Mouse (Mus musculus) adrenal gland, postnatal 25 days (tissue): Measurements from ENCODE around the gene Svs5. TPM values are rescaled to one million over a fixed set of nuclear protein-coding genes. Genes with fewer than 3 reads are reported as not detected.
"Not testable (repeated sequence)": the region's sequence is repeated elsewhere in the genome, so short reads cannot be mapped to it uniquely, and the experiment has no call there.

ENCODE experiments used
- DNase-seq: peaks from one replicate; pipeline ENCODE4 v3.0.0; 2021; ENCODE audit warnings: mixed read lengths
- long read RNA-seq: library from polyadenylated mRNA; stranded (forward); transcript quantifications from one replicate; pipeline ENCODE4 v2.0.0, GENCODE M21; 2021
- total RNA-seq: library from RNA; stranded (reverse); gene quantifications from 2 replicates; pipeline ENCODE4 v1.2.3, GENCODE M21; 2021

Gene Svs5
- total RNA-seq, result 0.73 and 3.9 TPM in 2 replicates
- long read RNA-seq, partial matches to known transcripts, result 0 of 1 reads
- long read RNA-seq, other reads (novel, unspliced or antisense), result 0 of 1 reads

DNA sequence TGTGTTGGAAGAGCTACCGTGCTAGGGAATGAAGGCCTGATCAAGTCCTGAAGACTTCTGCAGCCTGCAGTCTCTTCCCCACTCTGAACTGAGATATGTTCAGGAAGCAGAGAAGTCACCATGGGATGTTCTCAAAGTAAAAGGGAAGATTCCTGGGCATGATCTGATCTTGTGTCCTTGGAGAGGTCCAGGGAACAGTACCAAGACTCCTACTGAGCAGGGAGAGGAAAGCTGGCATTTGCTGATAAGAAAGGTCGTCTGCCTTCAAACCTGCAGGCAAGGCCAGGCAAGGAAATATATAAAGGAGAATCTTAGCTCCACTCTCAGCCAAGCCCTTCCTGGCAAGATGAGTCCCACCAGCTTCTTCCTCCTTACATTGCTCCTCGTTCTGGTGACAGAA lies at the start of gene Svs5:
Svs5 (plus strand) TSS at position 301 of the 400 bp plus-strand sequence.
- not testable (repeated sequence) for DNase-seq

GRCm38 (mm10) chr2:164288968-164289367 lies 43.6 kb upstream of the Svs5 start, which contains the start of gene Svs3a:
Svs3a (plus strand) TSS chr2:164289268.
- DNase-seq, result not testable (repeated sequence)

DNA sequence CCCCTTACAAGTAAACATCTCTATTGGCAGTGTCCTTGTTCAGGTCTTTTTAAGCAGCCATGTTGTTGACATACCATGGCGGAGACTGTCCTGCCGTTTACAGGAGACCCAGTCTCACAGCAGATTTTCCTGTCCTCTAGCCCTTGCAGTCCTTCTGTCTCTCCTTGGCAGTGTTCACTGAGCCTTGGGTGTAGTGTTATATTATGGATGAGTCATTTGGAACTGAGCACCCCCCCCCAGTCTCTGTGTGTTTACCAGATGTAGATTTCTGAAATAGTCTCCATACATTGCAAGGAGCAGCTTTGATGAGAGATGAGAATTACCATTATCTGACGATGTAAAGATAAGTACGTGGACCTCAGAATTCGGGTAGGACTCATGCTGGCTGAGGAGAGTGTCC lies 19.9 kb upstream of the Svs5 start:
- DNase-seq, result no peak

DNA sequence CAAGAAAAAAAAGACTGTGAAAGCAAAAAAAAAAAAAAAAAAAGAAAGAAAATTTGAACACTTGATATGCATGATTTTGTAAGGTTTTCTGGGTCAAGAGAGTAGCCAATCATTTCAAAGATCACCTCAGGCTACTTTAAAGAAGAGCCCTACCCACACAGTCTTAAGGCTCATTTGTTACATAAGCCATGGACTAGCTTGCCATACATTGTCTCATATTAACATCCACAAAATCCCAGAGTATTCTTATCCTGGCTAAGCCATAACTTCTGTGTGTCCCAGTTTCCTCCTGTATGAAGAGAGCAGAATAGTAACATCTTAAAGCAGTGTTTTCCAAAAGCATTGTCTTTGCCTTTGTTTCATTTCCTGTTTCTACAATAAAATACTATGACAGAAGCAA lies 17.1 kb upstream of the Svs5 start:
- DNase-seq, result not testable (repeated sequence)

DNA sequence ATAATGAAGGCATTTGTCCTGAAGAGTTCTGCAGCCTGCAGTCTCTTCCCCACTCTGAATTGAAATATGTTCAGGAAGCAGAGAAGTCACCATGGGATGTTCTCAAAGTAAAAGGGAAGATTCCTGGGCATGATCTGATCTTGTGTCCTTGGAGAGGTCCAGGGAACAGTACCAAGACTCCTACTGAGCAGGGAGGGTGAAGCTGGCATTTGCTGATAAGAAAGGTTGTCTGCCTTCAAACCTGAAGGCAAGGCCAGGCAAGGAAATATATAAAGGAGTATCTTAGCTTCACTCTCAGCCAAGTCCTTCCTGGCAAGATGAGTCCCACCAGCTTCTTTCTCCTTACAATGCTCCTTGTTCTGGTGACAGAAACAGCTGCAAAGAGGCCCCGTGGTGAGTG lies 16.1 kb upstream of the Svs5 start, which contains the start of gene Svs6:
Svs6 (plus strand) TSS at position 301 of the 400 bp plus-strand sequence.
- DNase-seq, result not testable (repeated sequence)

DNA sequence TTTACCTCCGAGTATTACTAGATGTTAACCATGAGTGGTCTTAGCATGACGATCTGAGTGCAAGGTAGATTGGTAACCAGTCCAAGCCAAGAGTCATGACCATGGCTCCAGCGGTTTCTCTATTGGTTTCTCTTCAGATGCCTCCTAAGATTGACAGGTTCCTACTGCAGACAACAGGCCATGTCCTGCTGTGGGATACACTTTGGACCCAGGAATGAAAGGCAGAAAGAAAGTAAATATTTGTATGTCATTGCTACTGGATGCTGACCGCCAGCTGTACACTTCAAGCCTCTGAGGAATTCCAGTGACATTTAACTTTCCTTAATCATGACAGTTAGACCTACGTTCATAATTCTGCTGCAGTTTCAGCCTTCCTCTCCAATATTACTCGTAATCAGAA lies 11.6 kb upstream of the Svs5 start:
- DNase-seq, result no peak

- DNase-seq, result not testable (repeated sequence)
These were observed 11.2 kb downstream of the Svs5 start for GRCm38 (mm10) chr2:164343732-164344131.

- DNase-seq, result not testable (repeated sequence)
These were observed 15.2 kb downstream of the Svs5 start for GRCm38 (mm10) chr2:164347697-164348096.

DNA sequence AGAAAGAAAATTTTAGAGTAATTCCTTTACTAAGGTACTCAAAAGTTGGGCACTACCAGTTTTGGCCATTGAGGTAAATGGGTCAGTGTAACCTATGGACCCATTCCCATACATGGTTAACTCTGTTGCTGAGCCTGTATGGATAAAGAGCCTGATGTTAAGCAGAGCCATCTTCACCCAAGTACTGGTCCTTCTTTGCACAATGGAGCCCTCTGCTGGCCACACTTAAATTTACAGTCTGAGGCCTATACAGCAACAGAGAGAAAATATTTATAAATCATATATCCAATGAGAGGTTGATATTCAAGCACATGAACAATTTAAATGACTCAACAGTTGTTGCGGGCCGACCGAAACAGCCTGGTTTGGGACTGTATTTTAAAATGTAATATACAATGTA lies 16.4 kb downstream of the Svs5 start:
- peak; percentile 24 for DNase-seq

DNA sequence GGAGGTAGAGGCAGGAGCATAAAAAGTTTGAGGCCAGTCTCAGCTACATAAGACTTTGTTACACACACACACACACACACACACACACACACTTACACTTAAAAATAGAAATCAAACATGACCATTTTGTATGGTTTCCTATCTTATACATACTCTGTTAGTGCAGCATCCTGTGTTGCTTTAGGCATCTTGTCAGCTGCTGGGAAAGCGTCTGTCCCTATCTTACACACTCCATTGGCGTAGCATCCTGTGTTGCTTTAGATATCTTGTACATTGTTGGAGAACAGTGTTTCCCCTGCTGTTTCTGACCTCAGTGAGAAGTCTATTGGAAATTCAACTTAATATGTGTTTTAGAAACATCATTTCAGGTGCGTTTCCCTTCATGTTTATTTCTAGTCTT lies 20.2 kb downstream of the Svs5 start:
- no peak for DNase-seq

- DNase-seq, result no peak
These were observed 20.8 kb downstream of the Svs5 start for GRCm38 (mm10) chr2:164353356-164353755.

- no peak for DNase-seq
These were observed 23.8 kb downstream of the Svs5 start for GRCm38 (mm10) chr2:164356177-164356967.

DNA sequence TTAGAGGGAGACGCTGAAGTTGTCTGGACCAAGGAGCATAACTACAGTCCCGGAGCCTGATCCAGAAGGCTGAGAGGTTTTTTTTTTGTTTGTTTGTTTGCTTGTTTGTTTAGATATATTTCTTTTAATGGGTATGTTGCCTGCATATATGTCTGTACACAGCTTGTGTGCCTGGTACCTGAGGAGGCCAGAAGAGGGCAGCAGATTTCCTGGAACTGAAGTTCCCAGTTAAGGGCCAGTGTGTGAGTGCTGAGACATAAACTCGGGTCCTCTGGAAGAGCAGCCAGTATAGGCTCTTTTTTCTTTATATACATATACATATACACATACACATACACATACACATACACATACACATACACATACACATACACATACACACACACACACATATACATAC lies 25.8 kb downstream of the Svs5 start:
- peak; percentile 13 for DNase-seq

GRCm38 (mm10) chr2:164359031-164359430 lies 26.5 kb downstream of the Svs5 start:
- no peak for DNase-seq

- DNase-seq, result no peak
These were observed 27.1 kb downstream of the Svs5 start for GRCm38 (mm10) chr2:164359668-164360067.

DNA sequence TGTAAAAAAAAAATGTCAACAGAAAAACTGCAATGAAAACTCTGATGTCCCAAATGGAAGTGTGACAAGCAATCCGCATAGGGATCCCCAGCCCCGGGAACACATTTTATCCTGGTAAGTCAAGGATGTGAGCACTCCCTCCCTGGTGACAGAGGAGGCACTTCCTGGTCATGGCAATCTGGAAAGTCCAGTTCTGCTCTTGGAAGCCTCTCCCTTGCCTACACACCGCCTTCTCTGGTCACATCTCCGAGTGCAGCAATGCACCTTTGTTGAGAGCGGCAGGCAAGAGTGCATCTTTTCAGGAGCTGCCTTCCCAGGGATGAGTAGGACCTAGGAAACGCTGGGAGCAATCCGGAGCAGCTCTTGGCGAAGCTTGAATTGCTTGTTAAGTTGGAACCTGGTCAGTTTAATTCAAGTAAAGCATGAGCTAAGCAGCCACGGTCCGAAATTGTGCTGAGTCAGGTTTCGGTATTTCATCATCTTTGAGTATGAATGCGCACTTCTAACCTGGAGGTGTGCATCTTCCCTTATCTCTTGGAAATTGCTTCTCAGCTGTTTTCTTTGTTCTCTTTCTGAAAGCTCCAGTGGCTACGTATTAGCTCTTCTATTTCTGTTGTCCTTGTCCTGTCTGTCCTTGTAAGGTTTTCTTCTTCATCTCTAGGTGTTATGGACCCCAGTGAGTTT lies 28.6 kb downstream of the Svs5 start:
- DNase-seq, result no peak

DNA sequence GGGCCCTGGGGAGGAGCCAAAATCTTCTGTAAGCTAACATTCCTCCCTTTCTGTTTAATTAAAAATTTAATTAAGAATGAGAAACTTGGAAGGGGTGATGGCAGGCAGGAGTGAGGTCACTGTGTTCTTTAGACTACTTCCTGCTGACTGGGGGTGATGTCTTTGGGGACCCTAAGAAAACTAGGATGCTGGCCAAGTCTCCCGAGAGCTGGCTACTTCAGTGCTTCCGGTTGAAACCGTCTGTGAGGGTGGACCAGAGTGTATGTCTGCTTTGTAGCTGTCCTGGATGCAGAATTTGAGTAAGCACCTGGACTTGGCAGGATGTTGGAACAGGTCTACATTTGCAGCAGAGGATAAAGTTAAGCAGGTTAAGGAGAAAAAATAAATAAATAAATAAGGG lies 34.4 kb downstream of the Svs5 start:
- no peak for DNase-seq

DNA sequence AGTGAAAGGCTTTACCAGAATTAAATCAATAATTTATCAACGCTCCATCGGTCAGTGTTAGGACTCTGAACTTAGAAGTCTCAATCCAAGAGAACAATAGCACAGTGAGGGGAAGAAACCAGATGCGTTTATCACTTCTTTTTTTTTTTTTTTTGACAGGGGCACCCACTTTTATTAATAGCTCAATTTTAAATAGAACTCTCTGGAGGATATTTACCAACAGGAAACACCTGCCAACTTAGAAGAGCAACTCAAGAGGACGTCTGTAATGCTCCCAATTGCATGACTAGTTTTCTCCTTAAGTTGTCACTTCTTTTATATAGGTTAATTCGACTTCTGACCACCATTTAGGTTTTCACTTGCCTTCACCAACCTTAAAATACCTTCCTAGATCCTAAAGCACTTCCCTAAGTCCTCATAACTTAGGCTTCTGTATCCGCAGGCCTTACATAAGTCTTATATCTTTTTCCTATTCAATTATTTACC lies 36.1 kb downstream of the Svs5 start:
- no peak for DNase-seq

- no peak for DNase-seq
These were observed 38.8 kb downstream of the Svs5 start for GRCm38 (mm10) chr2:164371371-164371770.

DNA sequence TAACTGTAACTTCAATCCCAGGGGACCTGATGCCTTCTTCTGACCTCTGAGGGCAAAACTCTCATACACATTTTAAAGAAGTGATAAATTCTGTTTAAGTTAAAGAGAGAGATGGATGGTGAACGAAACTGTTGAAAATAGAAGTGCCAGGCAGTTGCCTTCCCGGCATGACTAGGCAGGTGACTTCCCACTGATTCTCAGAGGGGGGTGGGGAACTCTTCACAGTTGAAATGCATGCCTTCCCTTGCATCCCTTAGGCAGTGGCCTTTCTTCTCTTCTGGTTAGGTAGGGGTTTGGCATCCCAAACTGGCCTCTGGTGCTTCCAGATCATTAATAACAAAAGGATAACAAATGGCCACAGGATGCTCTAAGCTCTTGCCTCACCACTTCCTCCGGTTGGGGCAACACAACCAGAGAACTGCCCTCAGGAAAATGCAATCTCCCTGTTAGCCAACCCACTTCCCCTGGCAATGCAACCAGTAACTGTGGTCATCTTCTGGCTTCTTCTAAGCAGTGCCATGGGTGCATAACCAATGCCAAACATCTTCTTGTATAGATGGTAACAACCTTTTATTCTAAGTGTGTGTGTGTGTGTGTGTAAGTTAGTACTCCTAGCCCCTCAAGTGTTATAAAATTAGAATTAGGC lies 40.0 kb downstream of the Svs5 start:
- no peak for DNase-seq

GRCm38 (mm10) chr2:164373187-164373586 lies 40.6 kb downstream of the Svs5 start:
- DNase-seq, result no peak
